Mouse (Mus musculus) thymus, postnatal 36 days (tissue): ENCODE measurements at regions not wholly inside any gene's neighbourhood (a gene's known extent, or its start where the extent isn't known, plus 50 kb on each side); places are given as distances from the start of the nearest gene placed in this dataset.
A peak's percentile ranks its signal among the peaks of the same experiment; 100 is the strongest.

Experiments
- DNase-seq, 2 experiments: peaks; one replicate each; pipeline ENCODE4 v3.0.0; 2022; ENCODE audit warnings: mixed read lengths in 2 of 2

GRCm38 (mm10) chr2:50827097-50827496 is 321.8 kb downstream of the Rnd3 start:
- DNase-seq, result no peak

GRCm38 (mm10) chr2:50826537-50826936 is 322.4 kb downstream of the Rnd3 start:
- no peak for DNase-seq

GRCm38 (mm10) chr2:50825626-50826025 is 323.3 kb downstream of the Rnd3 start:
- no peak for DNase-seq

DNA sequence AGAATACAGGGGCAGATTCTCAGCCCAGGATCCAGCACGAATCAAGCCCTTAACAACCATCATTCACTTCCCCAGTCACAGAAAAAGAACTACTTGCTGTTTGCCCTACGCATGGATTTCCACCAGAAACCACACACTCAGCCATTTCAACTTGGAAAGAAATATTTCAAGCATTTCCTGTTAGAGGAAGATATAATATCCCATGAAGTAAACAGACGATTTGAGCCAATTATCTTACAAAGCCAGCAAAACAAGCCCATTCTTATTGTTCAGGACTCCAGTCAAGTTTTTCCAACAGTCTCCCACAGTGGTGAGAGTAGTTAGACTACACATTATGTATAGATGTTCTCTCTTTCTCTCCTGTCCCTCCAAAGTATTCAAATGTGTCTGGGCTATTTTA is 324.1 kb downstream of the Rnd3 start:
- DNase-seq, result no peak

- DNase-seq, result no peak
Measured at GRCm38 (mm10) chr2:50822738-50823137, 326.2 kb downstream of the Rnd3 start.

DNA sequence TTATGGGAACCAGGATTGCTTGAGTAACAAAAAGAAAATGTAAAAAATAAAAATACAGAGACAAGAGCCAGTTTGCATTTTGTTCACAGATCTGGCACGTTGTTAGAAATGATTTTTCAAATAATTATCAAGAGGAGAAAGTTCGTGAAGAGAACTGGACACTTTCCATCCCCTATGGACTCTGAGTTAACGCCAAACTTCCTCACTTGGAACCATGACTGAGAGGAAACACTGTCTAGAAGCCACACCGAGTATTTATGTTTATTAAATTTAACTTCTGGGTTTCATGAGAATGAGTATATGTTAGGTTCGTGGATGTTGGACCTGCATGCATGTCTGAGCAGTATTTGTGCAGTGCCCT is 329.6 kb downstream of the Rnd3 start:
- no peak for DNase-seq

DNA sequence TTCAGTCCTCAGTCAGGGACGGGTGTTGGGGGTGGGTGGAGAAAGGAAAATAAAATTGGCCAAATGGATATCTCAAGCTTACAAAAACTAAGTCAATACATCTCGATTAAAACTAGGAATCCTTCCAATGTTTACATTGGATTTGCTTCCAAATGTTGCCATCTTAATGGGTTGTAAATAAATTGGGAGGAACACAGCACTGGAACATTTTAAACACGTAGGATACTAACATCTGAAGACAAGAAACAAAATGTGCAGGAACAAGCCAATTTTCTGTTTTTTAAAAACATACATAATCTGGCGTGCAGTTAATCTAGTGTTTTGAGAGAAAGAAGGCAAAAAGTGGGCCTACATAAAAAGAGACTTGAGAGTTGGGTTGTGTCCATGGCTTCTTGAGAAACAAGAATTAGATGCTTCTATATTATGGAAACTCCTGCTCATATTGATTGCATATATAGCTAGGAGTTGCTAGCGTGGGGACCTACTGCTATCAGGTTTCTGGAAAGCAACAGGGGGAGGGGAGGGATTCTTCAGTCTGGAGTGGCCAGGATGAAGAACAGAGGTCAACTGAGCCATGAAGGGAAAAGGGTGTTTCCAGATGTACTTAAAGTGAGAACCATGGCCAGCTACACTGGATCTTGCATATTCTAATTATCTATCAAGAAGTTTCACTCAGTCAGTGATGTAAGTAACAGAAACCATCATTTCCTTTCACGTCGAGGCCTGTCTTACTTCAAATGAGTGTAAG is 330.2 kb downstream of the Rnd3 start:
- DNase-seq, result no peak

- no peak for DNase-seq
Measured at GRCm38 (mm10) chr2:50816364-50816763, 332.5 kb downstream of the Rnd3 start.

DNA sequence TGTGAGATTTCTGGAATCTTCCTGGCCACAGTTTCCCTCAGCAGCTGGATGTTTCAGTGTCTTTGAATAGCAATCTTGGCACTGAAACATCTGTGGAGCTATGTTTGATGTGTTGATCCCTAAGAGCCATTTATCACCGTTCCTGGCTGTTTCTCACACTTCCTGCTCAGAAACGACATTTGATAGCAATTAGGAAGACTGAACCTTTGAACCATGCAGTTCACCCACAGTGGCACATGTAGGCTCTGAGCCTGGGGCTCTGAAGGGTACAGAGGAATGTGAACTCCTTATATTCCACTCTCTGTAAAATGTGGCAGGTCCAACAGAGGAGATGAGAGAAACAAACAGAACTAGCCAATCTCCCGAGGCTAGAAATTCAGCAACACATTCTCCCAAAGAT is 333.4 kb downstream of the Rnd3 start:
- DNase-seq, result no peak

DNA sequence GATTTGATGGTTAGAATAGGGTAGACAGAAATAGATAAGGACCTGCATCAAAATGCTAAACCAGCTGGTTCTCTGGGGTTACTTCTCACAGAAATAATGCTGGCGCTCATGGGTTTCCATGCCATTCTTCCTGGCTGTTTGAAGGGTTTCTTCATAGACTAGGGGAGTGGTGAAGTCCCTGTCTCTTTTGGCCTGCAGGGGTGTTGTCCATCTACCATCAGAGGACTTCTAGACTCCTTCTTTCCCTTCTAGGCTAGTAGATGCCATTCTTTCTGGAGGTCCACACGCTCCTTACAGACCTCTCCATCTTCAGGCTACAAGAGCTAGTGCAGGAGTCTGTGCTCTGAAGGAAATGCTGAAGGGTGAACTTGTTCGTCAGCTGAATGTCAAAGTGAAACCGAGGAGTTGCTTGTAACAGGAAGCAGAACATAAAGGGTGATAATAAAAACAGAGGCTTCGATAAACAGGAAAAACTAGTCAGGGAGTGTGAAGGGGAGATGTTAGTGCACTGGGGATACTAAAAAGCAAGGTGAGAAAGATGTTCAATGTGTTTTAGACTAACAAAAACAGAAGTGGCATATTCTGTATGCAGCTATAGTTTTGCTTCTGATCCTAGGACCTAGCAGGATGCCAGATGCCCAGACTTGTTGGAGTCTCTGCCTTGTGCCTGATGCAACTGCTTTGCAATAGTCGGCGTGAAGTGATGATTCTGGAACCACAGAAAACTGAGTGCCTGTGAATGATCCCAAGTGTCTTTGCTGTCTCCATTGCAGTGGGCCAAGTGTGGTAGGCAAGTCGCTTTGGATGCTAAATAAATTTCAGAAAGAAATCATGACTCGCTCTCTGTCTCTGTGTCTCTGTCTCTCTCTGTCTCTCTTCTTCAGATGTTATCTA is 335.1 kb downstream of the Rnd3 start:
- peak in 1 of 2 experiments; percentile 4 for DNase-seq

DNA sequence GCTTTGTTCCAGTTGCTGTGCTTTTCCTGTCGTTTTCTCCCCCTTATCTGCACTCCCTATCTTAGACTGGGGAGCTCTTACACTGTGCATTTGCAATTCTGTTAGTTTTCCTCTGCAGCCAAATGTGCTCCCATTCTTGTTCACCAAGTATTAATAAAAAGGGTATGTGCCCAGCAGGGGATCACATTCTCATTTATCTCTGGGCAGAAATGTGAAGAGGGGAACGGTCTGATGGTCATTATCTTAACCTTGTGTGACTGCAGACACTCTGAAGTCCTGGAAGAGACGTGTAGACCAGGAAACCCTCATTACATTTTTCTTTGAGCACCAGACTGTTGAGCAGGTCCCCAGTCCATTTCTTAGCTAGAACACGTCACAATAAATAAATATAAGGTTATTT is 336.6 kb downstream of the Rnd3 start:
- no peak for DNase-seq

GRCm38 (mm10) chr2:50810336-50811066 is 338.4 kb downstream of the Rnd3 start:
- DNase-seq, result no peak

GRCm38 (mm10) chr2:50809823-50810222 is 339.1 kb downstream of the Rnd3 start:
- DNase-seq, result no peak

DNA sequence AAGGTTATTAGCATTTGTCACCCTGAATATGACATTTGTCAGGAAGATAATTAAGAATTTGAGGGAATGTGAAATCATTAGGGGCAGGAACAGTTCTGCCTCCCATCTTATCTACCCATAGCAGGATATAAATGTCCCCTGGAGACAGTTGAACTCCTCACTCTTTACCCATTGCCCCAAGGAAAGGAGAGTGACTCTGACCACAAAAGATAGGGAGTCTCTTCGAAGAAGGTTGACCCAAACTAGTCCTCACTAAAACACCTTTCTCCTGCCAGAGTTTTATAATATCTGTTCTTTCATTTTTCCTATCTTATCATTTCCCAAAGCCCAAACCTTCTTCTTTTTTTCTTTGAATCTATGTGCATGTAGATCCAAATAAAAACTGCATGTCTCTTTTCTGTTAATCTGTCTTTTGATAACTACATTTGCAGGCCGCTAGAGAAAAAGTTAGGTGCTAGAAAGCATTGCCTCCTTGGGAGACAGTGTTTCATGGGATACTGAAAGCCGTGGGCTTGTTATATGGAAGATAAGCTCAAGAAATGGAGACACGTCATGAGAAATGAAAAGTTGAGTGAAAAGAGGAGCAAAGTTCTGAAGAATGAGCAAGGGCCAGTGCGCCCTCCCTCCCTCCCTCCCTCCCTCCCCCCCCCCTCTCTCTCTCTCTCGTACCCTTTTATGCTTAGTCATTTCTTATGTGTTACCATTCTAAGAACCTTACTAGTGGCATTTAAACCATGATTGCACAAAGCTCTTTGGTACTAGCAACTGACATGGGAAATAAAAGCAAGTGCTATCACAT is 341.6 kb downstream of the Rnd3 start:
- DNase-seq, result no peak

- DNase-seq, result no peak
Measured at GRCm38 (mm10) chr2:50805645-50806044, 343.3 kb downstream of the Rnd3 start.

DNA sequence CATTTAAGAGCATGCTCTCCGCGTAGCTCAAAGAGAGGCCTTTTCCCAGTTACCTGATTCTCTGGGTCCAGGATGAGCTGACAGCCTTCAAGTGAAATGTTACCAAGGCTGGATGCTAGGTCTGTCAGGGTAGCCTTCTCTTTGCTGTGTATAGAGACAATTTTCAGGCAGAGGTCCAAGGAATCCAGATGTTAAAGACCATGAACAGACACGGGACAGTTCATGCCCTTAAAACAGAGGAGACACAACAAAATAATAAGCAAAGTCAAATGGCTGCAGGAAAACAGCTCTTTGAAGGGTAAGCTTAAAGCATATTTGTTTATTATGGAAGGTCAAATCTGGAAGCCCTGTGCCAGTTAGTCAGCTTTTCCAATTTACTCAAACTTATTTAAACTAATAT is 352.8 kb downstream of the Rnd3 start:
- DNase-seq, result no peak

- DNase-seq, result no peak
Measured at GRCm38 (mm10) chr2:50793616-50794015, 355.3 kb downstream of the Rnd3 start.

DNA sequence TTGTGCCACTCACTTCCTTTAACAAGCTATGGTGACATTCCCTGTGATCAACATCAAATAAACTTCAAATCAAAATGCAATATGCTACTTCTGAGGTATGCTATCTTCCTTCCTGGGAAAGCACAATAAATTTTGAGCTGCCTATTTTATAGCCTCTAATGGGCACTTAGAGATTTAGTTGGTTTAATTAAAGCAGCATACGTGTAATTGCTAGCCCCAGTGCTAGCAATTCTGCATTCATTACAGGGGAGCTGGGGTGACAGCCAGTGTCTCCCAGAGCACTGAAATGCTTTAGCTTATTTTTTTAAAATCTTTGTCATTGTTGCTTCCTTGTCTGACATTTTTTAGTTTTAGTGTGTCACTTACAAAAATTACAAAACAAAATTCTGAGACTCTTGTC is 355.8 kb downstream of the Rnd3 start:
- DNase-seq, result no peak

DNA sequence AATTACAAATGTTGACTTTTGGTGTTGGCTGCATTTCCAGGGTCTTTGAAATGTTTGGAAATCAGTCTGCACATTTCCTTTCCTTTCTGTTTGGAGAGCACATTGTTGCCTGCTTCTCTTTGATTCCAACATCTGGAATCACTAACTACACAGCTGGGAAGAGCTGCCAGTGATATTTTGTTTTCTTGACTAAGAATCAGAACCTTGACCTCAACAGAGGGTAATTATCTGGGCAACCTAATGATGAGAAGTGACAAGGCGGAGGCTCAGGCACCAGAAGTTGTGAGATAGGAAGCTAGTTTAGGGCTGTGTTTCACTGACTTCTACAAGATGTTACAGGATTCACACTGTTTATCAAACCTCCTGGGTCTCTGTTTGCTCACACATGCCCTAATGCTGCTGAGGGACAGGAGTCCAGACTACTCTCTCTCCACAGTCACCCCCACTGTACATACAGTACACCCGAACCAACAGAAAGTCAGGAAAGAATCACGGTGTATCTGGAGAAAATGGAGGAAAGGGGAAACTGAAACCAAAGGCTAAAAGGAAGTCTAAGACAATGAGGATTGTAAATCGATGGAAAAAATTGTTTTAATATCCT is 359.8 kb downstream of the Rnd3 start:
- no peak for DNase-seq

DNA sequence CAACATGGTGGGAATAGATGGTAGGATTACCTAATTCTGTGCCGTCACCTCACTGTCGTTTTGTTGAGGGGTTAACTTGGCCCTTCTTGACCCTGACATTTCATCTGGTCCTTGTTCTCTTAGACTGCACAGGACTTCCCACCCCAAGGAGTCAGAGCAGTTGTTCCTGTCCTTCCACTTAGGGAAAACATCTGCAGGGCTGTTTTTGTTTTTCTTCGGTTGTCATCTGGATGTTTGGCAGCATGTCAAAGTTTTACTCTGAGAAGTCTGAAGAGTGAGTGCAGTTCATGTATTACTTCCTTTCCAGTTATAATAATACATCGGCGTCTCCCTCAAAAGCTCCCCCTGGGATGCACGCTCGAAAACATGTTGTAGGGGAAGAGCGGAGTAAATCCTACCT is 376.8 kb downstream of the Rnd3 start:
- no peak for DNase-seq

DNA sequence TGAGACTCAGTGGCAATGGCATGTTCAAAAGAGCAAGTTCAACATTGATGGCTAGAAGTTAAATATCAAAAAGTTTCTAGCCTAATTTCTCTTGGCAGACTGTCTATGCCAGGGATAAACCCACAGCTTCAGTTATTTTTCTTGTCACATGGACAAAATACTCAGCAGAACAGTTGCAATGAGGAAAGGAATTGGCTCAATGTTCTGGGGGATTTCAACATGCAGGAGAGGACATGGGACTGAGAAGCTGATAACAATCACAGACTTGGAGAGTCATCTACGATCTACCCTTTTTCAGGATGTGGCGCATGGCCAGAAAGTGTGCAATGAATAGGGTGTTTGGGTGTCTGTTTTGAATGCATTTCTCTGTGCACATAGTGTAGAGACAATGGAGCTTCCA is 389.9 kb downstream of the Rnd3 start:
- DNase-seq, result no peak

GRCm38 (mm10) chr2:50757837-50758541 is 390.9 kb downstream of the Rnd3 start:
- no peak for DNase-seq
